8 mouse cellular contexts compared by ENCODE assay signal in genomic region chr2:69860972-69861452, GRCm38 (mm10). TPM values are rescaled to one million over a fixed set of nuclear protein-coding genes. Genes with fewer than 3 reads are reported as not detected.
DNase-seq lines count a peak whose midpoint lies in the region; ATAC-seq and TF ChIP-seq lines count a peak whose summit lies in the region.

No protein-coding gene starts in this region.

- H3K9ac ChIP-seq in hindbrain, embryonic 11.5 days (ENCODE audit: low read depth, low read length) = peak overlapping the region; percentile 98
- peak overlapping the region; percentile 97 for H3K9ac ChIP-seq in limb, embryonic 14.5 days (ENCODE audit: low read depth, low read length, severe bottlenecking)
- peak overlapping the region; percentile 100 for H3K9ac ChIP-seq in midbrain, embryonic 15.5 days

- DNase-seq in frontal cortex, postnatal 10 days (ENCODE audit: low spot score in 2 of 2) = no peak
- DNase-seq in R1 (ENCODE audit: low read depth, low spot score) = peak; percentile 70
- no peak for DNase-seq in hindbrain, embryonic 11.5 days (ENCODE audit: low spot score)
- no peak for DNase-seq in limb, embryonic 14.5 days (ENCODE audit: low spot score)
- DNase-seq in testis, postnatal 10 days (ENCODE audit: low spot score) = peak; percentile 48

- no peaks in the 10 kb centered on the region for H3K9me3 ChIP-seq in hindbrain, embryonic 11.5 days (ENCODE audit: control insufficient read depth, low read length)
- H3K9me3 ChIP-seq in limb, embryonic 14.5 days (ENCODE audit: control insufficient read depth, low read length) = no peaks in the 10 kb centered on the region
- H3K9me3 ChIP-seq in midbrain, embryonic 15.5 days = no peaks in the 10 kb centered on the region

- no peaks in the 10 kb centered on the region for H3K27me3 ChIP-seq in hindbrain, embryonic 11.5 days (ENCODE audit: control insufficient read depth, insufficient read depth, low read length)
- no peaks in the 10 kb centered on the region for H3K27me3 ChIP-seq in limb, embryonic 14.5 days (ENCODE audit: control insufficient read depth, insufficient read depth, low read length)
- no peaks in the 10 kb centered on the region for H3K27me3 ChIP-seq in midbrain, embryonic 15.5 days (replicated peaks)

- ATAC-seq in frontal cortex, adult (ENCODE audit: low TSS enrichment) = peak; percentile 55
- peak; percentile 65 for ATAC-seq in hindbrain, embryonic 11.5 days (ENCODE audit: low FRiP score)
- ATAC-seq in limb, embryonic 14.5 days (ENCODE audit: low FRiP score, low read depth) = peak; percentile 21; the same call in 1 of the 2 replicates
- ATAC-seq in midbrain, embryonic 15.5 days (replicated peaks) = peak; percentile 80

- H3K27ac ChIP-seq in embryonic fibroblast, embryonic 13.5 days (ENCODE audit: insufficient read depth, low read length) = peak overlapping the region; percentile 69
- H3K27ac ChIP-seq in hindbrain, embryonic 11.5 days (ENCODE audit: low read depth, low read length) = peak overlapping the region; percentile 88; the same call in 1 of the 2 replicates
- H3K27ac ChIP-seq in limb, embryonic 14.5 days (replicated peaks; ENCODE audit: low read depth, low read length) = peak overlapping the region; percentile 58; the same call in 1 of the 2 replicates
- H3K27ac ChIP-seq in midbrain, embryonic 15.5 days = peak overlapping the region; percentile 90

- peak overlapping the region; percentile 37 for H3K4me3 ChIP-seq in embryonic fibroblast, embryonic 13.5 days (ENCODE audit: insufficient read depth, low read length)
- peak overlapping the region; percentile 100 for H3K4me3 ChIP-seq in hindbrain, embryonic 11.5 days (ENCODE audit: low read depth, low read length)
- peak overlapping the region; percentile 99 for H3K4me3 ChIP-seq in limb, embryonic 14.5 days (replicated peaks; ENCODE audit: low read length)
- peak overlapping the region; percentile 100 for H3K4me3 ChIP-seq in midbrain, embryonic 15.5 days

- H3K4me1 ChIP-seq in embryonic fibroblast, embryonic 13.5 days (ENCODE audit: control insufficient read depth, insufficient read depth, low read length) = no peaks in the 10 kb centered on the region
- no peaks in the 10 kb centered on the region for H3K4me1 ChIP-seq in hindbrain, embryonic 11.5 days (replicated peaks; ENCODE audit: control insufficient read depth, insufficient read depth, low read length)
- 0 out of 2 replicates have a peak, but pooled peaks cover 4% of the 10 kb centered on the region for H3K4me1 ChIP-seq in limb, embryonic 14.5 days (ENCODE audit: control insufficient read depth, insufficient read depth, low read length)
- peaks cover 29% of the 10 kb centered on the region for H3K4me1 ChIP-seq in midbrain, embryonic 15.5 days

- no peak for TF ChIP-seq CTCF in embryonic fibroblast, embryonic 13.5 days (IDR thresholded peaks at IDR 0.05; ENCODE audit: borderline replicate concordance, insufficient read depth, low read length)

- TF ChIP-seq POLR2A in embryonic fibroblast, embryonic 13.5 days (IDR thresholded peaks at IDR 0.05; ENCODE audit: low read depth, low read length) = no peak
- TF ChIP-seq POLR2A in limb, embryonic 14.5 days (IDR thresholded peaks at IDR 0.05; ENCODE audit: borderline replicate concordance, extremely low read depth, insufficient read depth, insufficient read length) = no peak

- peak overlapping the region; percentile 69 for H3K4me2 ChIP-seq in hindbrain, embryonic 11.5 days (replicated peaks; ENCODE audit: low read depth, low read length)
- H3K4me2 ChIP-seq in limb, embryonic 14.5 days (replicated peaks; ENCODE audit: low read depth, low read length, severe bottlenecking) = peak overlapping the region; percentile 58
- peak overlapping the region; percentile 77 for H3K4me2 ChIP-seq in midbrain, embryonic 15.5 days

- H3K36me3 ChIP-seq in hindbrain, embryonic 11.5 days (ENCODE audit: control insufficient read depth, insufficient read depth, low read length) = no peaks in the 10 kb centered on the region
- peaks cover 8% of the 10 kb centered on the region for H3K36me3 ChIP-seq in limb, embryonic 14.5 days (ENCODE audit: control insufficient read depth, insufficient read depth, low read length)
- H3K36me3 ChIP-seq in midbrain, embryonic 15.5 days (replicated peaks) = peaks cover 5% of the 10 kb centered on the region; the same call in 1 of the 2 replicates

- WGBS in hindbrain, embryonic 11.5 days = 14% methylated on average over 13 of the region's 13 CpGs
- WGBS in limb, embryonic 14.5 days = 10% methylated on average over 13 of the region's 13 CpGs
- WGBS in midbrain, embryonic 15.5 days = 12% methylated on average over 13 of the region's 13 CpGs

RNA-seq across cellular contexts. Expression of gene Ssb, which starts 0.3 kb away (rescaled TPM):
- 259 and 260 TPM in 2 replicates for polyA plus RNA-seq in embryonic fibroblast, embryonic 13.5 days (2011; ENCODE audit: insufficient read length, low read depth, missing spikeins)
- 408 and 410 TPM in 2 replicates for polyA plus RNA-seq in hindbrain, embryonic 11.5 days (2014; fragmentation: Nextera tagmentation; extraction: Ambion mirVana)
- 80.8 and 173 TPM in 2 replicates for polyA plus RNA-seq in limb, embryonic 14.5 days (2012; rRNA removed)
- 288 and 291 TPM in 2 replicates for polyA plus RNA-seq in limb, embryonic 14.5 days (2014; fragmentation: Nextera tagmentation; extraction: Ambion mirVana)
- polyA plus RNA-seq in midbrain, embryonic 15.5 days (2015; fragmentation: Nextera tagmentation; extraction: Ambion mirVana) = 259 and 271 TPM in 2 replicates

RNA-seq across cellular contexts. Expression of gene Mettl5, which starts 24.4 kb away (rescaled TPM):
- polyA plus RNA-seq in embryonic fibroblast, embryonic 13.5 days (2011; ENCODE audit: insufficient read length, low read depth, missing spikeins) = 14.4 and 17.0 TPM in 2 replicates
- polyA plus RNA-seq in hindbrain, embryonic 11.5 days (2014; fragmentation: Nextera tagmentation; extraction: Ambion mirVana) = 41.6 and 41.7 TPM in 2 replicates
- 9.8 and 14.0 TPM in 2 replicates for polyA plus RNA-seq in limb, embryonic 14.5 days (2012; rRNA removed)
- polyA plus RNA-seq in limb, embryonic 14.5 days (2014; fragmentation: Nextera tagmentation; extraction: Ambion mirVana) = 33.7 and 41.0 TPM in 2 replicates
- 24.2 and 27.1 TPM in 2 replicates for polyA plus RNA-seq in midbrain, embryonic 15.5 days (2015; fragmentation: Nextera tagmentation; extraction: Ambion mirVana)

RNA-seq across cellular contexts. Expression of gene Ubr3, which starts 36.0 kb away (rescaled TPM):
- polyA plus RNA-seq in embryonic fibroblast, embryonic 13.5 days (2011; ENCODE audit: insufficient read length, low read depth, missing spikeins) = 50.7 and 52.7 TPM in 2 replicates
- polyA plus RNA-seq in hindbrain, embryonic 11.5 days (2014; fragmentation: Nextera tagmentation; extraction: Ambion mirVana) = 16.9 and 18.2 TPM in 2 replicates
- 35.0 and 36.2 TPM in 2 replicates for polyA plus RNA-seq in limb, embryonic 14.5 days (2012; rRNA removed)
- polyA plus RNA-seq in limb, embryonic 14.5 days (2014; fragmentation: Nextera tagmentation; extraction: Ambion mirVana) = 21.3 and 21.6 TPM in 2 replicates
- 19.2 and 19.8 TPM in 2 replicates for polyA plus RNA-seq in midbrain, embryonic 15.5 days (2015; fragmentation: Nextera tagmentation; extraction: Ambion mirVana)

RNA-seq across cellular contexts. Expression of gene Klhl23, which starts 39.3 kb away (rescaled TPM):
- polyA plus RNA-seq in embryonic fibroblast, embryonic 13.5 days (2011; ENCODE audit: insufficient read length, low read depth, missing spikeins) = 22.5 and 30.2 TPM in 2 replicates
- 29.1 and 39.0 TPM in 2 replicates for polyA plus RNA-seq in hindbrain, embryonic 11.5 days (2014; fragmentation: Nextera tagmentation; extraction: Ambion mirVana)
- polyA plus RNA-seq in limb, embryonic 14.5 days (2012; rRNA removed) = 18.6 and 21.2 TPM in 2 replicates
- 20.7 and 21.9 TPM in 2 replicates for polyA plus RNA-seq in limb, embryonic 14.5 days (2014; fragmentation: Nextera tagmentation; extraction: Ambion mirVana)
- polyA plus RNA-seq in midbrain, embryonic 15.5 days (2015; fragmentation: Nextera tagmentation; extraction: Ambion mirVana) = 88.0 and 94.6 TPM in 2 replicates

Comparison
In these comparisons a context has a peak if more than half of its experiments do, and no peak if none do; other contexts are left out.
1. ATAC-seq: peak in every context shown above with its lines; median percentile 80 in midbrain, embryonic 15.5 days; 65 in hindbrain, embryonic 11.5 days; 55 in frontal cortex, adult; 21 in limb, embryonic 14.5 days.
2. DNase-seq: peak in R1 (single experiment) and testis, postnatal 10 days (single experiment); none in frontal cortex, postnatal 10 days (0 of 2), hindbrain, embryonic 11.5 days (single experiment) and limb, embryonic 14.5 days (single experiment).
3. H3K4me3 ChIP-seq: peak in every context shown above with its lines; median percentile 100 in hindbrain, embryonic 11.5 days; 100 in midbrain, embryonic 15.5 days; 99 in limb, embryonic 14.5 days; 37 in embryonic fibroblast, embryonic 13.5 days.
4. Peak in every context shown above with its lines, with median percentiles within 50 percentile points of each other: H3K27ac ChIP-seq, H3K4me2 ChIP-seq and H3K9ac ChIP-seq.